Mouse (Mus musculus) forebrain, postnatal 0 days (tissue): ENCODE results near the gene Rbm33. TPM values are rescaled to one million over a fixed set of nuclear protein-coding genes. Genes with fewer than 3 reads are reported as not detected.

ENCODE experiments used
- ATAC-seq: fragments of 200-750 bp; cut with Nextera tagmentation; 2 replicates; pipeline ENCODE4 v1.8.0; 2017; ENCODE audit warnings: mild to moderate bottlenecking, moderate library complexity
- DNase-seq: peaks from one replicate; pipeline ENCODE4 v3.0.0-alpha.2; 2015
- H3K27ac ChIP-seq: fragments of 300-500 bp; sonication (generic); 2 replicates; pipeline ENCODE4 v1.5.1; 2014; ENCODE audit warnings: low read depth, mild to moderate bottlenecking, antibody characterized with exemption, low read length, moderate library complexity, mixed read lengths
- H3K27me3 ChIP-seq: fragments of 300-500 bp; sonication (generic); 2 replicates; pipeline ENCODE4 v1.6.1; 2014; ENCODE audit warnings: mild to moderate bottlenecking, low read length, mixed read lengths; ENCODE audit not compliant: insufficient read depth
- H3K36me3 ChIP-seq: fragments of 300-500 bp; sonication (generic); 2 replicates; pipeline ENCODE4 v1.6.1; 2014; ENCODE audit warnings: mild to moderate bottlenecking, moderate library complexity; ENCODE audit not compliant: insufficient read depth
- H3K4me1 ChIP-seq: fragments of 300-500 bp; sonication (generic); 2 replicates; pipeline ENCODE4 v1.6.1; 2014; ENCODE audit warnings: antibody characterized with exemption; ENCODE audit not compliant: insufficient read depth
- H3K4me2 ChIP-seq: fragments of 300-500 bp; sonication (generic); 2 replicates; pipeline ENCODE4 v1.6.1; 2014; ENCODE audit warnings: low read depth, mild to moderate bottlenecking, moderate library complexity
- H3K4me3 ChIP-seq: fragments of 300-500 bp; sonication (generic); 2 replicates; pipeline ENCODE4 v1.5.1; 2014; ENCODE audit warnings: low read depth, low read length, mixed read lengths
- H3K9ac ChIP-seq: fragments of 300-500 bp; sonication (generic); 2 replicates; pipeline ENCODE4 v1.6.1; 2014; ENCODE audit warnings: mild to moderate bottlenecking
- H3K9me3 ChIP-seq: fragments of 300-500 bp; sonication (generic); 2 replicates; pipeline ENCODE4 v1.6.1; 2016; ENCODE audit warnings: low read length
- CTCF ChIP-seq: sonication (generic); IDR thresholded peaks from 2 replicates; pipeline ENCODE4 v1.5.1; 2016; ENCODE audit warnings: antibody characterized with exemption, control low read depth, low read depth
- WGBS: fragments of 180-500 bp; shearing (Covaris S2); extraction: QIAGEN DNeasy Blood & Tissue Kit; methylation state at CpG from one replicate; pipeline ENCODE4 v1.1.7; 2014; 5-methylcytosine and 5-hydroxymethylcytosine counted together
- polyA plus RNA-seq: library from polyadenylated mRNA; unstranded; fragments of >200 nt; fragmentation: Nextera tagmentation; extraction: Ambion mirVana; gene quantifications from 2 replicates; pipeline ENCODE4 v1.2.1, GENCODE M21; 2015
- total RNA-seq: library from RNA; depleted of rRNA; stranded (reverse); fragments of >200 nt; gene quantifications from 2 replicates; pipeline ENCODE4 v1.2.3, GENCODE M21; 2014; rRNA removed

The Rbm33 gene
- total RNA-seq (25.9 and 41.7 TPM in 2 replicates), polyA plus RNA-seq (11.4 and 12.5 TPM in 2 replicates)

GRCm38 (mm10) chr5:28316722-28317245 is at the start of gene Rbm33:
TSS of gene Rbm33 (plus strand) at chr5:28317121.
- DNase-seq (peak; percentile 97), ATAC-seq (peak; percentile 93)
- TF ChIP-seq CTCF, result peak; percentile 18; the same call in 1 of the 2 replicates
- 2% methylated on average over 76 of the region's 76 CpGs for WGBS
- Histone ChIP-seq H3K4me2 (peak within 1 kb of the TSS; percentile 52), H3K9ac (peak within 1 kb of the TSS; percentile 97), H3K9me3 (no peaks in the 10 kb centered on the region), H3K27me3 (no peaks in the 10 kb centered on the region), H3K36me3 (no peaks in the 10 kb centered on the region), H3K27ac (peak within 1 kb of the TSS; percentile 99), H3K4me1 (peaks cover 6% of the 10 kb centered on the region; the same call in 1 of the 2 replicates), H3K4me3 (peak within 1 kb of the TSS; percentile 94)

- H3K4me3 ChIP-seq, result no peak overlapping the region
- H3K4me1 ChIP-seq, result no peaks in the 10 kb centered on the region
- no peak overlapping the region for H3K9ac ChIP-seq
- no peak for DNase-seq
- no peak for ATAC-seq
- H3K4me2 ChIP-seq, result no peak overlapping the region
- no peak for TF ChIP-seq CTCF
- no peaks in the 10 kb centered on the region for H3K27me3 ChIP-seq
- H3K36me3 ChIP-seq, result no peaks in the 10 kb centered on the region
- 40% methylated on average over 2 of the region's 2 CpGs for WGBS
- H3K27ac ChIP-seq, result no peak overlapping the region
- H3K9me3 ChIP-seq, result no peaks in the 10 kb centered on the region
These were observed 49.3 kb upstream of the Rbm33 start for GRCm38 (mm10) chr5:28267576-28267975.

DNA sequence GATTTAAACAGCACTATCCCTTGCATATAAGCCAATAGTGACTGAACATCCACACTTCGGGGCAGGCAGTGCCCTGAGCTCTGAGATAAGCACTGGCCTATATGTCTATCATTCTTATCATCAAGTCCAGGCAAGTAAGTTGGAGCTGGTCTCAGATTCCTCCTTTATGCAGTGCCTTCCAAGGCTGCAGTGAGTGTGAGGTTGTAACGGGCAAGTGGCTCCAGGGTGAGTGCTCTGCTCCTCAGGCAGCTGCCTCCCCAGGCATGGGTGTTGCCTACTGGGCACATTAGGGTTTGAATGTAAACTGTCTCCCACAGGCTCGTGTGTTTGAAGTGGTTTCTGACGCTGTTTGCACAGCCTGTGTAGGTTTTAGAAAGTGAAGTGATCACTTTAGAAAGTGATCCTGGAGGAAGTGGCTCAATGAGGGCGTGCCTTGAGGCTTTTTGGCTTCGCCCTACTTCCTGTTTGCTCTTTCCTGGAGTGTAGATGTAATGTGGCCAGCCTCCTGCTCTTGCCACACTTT is 47.4 kb upstream of the Rbm33 start:
- 72% methylated on average over 6 of the region's 6 CpGs for whole genome bisulfite sequencing
- Histone ChIP-seq H3K9me3 (no peaks in the 10 kb centered on the region), H3K4me3 (no peak overlapping the region), H3K27ac (no peak overlapping the region), H3K9ac (no peak overlapping the region), H3K36me3 (no peaks in the 10 kb centered on the region), H3K27me3 (no peaks in the 10 kb centered on the region), H3K4me2 (no peak overlapping the region), H3K4me1 (no peaks in the 10 kb centered on the region)
- no peak for DNase-seq
- no peak for TF ChIP-seq CTCF
- ATAC-seq, result no peak

DNA sequence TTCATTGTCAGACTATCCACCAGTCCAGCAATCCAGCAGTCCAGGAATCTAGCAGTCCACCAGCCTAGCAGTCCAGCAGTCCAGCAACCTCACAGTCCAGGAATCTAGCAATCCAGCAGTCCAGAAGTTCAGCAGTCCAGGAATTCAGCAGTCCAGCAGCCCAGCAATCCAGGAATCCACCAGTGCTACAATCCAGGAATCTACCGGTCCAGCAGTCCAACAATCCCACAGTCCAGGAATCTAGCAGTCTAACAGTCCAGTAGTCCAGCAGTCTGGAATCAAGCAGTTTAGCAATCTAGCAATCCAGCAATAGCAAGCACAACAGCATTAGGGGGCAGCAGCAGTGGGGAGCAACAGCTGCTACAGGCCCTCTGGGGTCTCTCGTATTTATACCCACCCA is 44.1 kb upstream of the Rbm33 start:
- Histone ChIP-seq H3K36me3 (no peaks in the 10 kb centered on the region), H3K4me3 (no peak overlapping the region), H3K4me1 (no peaks in the 10 kb centered on the region), H3K9ac (no peak overlapping the region), H3K9me3 (no peaks in the 10 kb centered on the region), H3K27ac (no peak overlapping the region), H3K27me3 (no peaks in the 10 kb centered on the region), H3K4me2 (no peak overlapping the region)
- ATAC-seq (no peak), DNase-seq (no peak)
- WGBS, result 76% methylated on average over 2 of the region's 2 CpGs
- TF ChIP-seq CTCF, result no peak

GRCm38 (mm10) chr5:28277279-28277678 is 39.6 kb upstream of the Rbm33 start:
- no peak for ATAC-seq
- Histone ChIP-seq H3K4me1 (no peaks in the 10 kb centered on the region), H3K9ac (no peak overlapping the region), H3K27me3 (no peaks in the 10 kb centered on the region), H3K4me3 (no peak overlapping the region), H3K9me3 (no peaks in the 10 kb centered on the region), H3K27ac (no peak overlapping the region), H3K4me2 (no peak overlapping the region), H3K36me3 (no peaks in the 10 kb centered on the region)
- no peak for DNase-seq
- no peak for TF ChIP-seq CTCF
- WGBS, result 61% methylated on average over 2 of the region's 2 CpGs

- Histone ChIP-seq H3K9ac (no peak overlapping the region), H3K27ac (no peak overlapping the region), H3K36me3 (no peaks in the 10 kb centered on the region), H3K4me3 (no peak overlapping the region), H3K4me1 (no peaks in the 10 kb centered on the region), H3K9me3 (no peaks in the 10 kb centered on the region), H3K27me3 (no peaks in the 10 kb centered on the region), H3K4me2 (no peak overlapping the region)
- no peak for TF ChIP-seq CTCF
- DNase-seq, result no peak
- no peak for ATAC-seq
- 48% methylated on average over 3 of the region's 3 CpGs for WGBS
These were observed 27.8 kb upstream of the Rbm33 start for GRCm38 (mm10) chr5:28289111-28289510.

DNA sequence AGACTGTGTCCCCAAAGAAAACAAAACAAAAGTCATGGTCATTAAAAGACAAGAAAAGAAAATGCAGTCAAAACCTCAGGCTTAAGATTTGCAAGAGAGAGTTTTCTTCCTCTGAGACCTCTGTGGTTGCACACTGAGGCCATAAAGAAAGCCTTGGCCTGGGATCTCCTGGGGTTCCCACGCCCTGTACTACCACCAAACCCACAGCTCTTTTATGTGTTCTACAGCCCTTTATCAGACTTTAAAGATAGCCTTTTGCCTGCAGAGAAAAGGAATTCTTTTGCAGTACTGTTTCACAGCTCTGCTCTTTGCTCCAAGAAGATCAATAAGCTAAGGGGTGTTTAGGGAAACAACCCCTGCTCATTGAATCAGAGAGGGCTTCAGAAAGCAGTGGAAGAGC is 26.3 kb upstream of the Rbm33 start:
- no peak overlapping the region for H3K9ac ChIP-seq
- WGBS, result 52% methylated on average over 1 of the region's 1 CpGs
- no peak overlapping the region for H3K4me3 ChIP-seq
- DNase-seq (no peak), ATAC-seq (no peak)
- no peaks in the 10 kb centered on the region for H3K27me3 ChIP-seq
- no peaks in the 10 kb centered on the region for H3K9me3 ChIP-seq
- no peak overlapping the region for H3K4me2 ChIP-seq
- TF ChIP-seq CTCF, result no peak
- H3K36me3 ChIP-seq, result no peaks in the 10 kb centered on the region
- H3K27ac ChIP-seq, result no peak overlapping the region
- no peaks in the 10 kb centered on the region for H3K4me1 ChIP-seq
